Mouse (Mus musculus) heart, embryonic 16.5 days (tissue): ENCODE data around the gene Prkar2b. TPM values are rescaled to one million over a fixed set of nuclear protein-coding genes. Genes with fewer than 3 reads are reported as not detected.
A peak's percentile ranks its signal among the peaks of the same experiment; 100 is the strongest.

ENCODE experiments used
- ATAC-seq: fragments of 200-750 bp; cut with Nextera tagmentation; replicated peaks from 2 replicates; pipeline ENCODE4 v1.8.0; 2017; ENCODE audit warnings: moderate number of reproducible peaks; ENCODE audit not compliant: insufficient read depth, low FRiP score; ENCODE audit errors: extremely low read depth
- H3K27ac ChIP-seq: fragments of 300-500 bp; sonication (generic); 2 replicates; pipeline ENCODE4 v1.5.1; 2014; ENCODE audit warnings: mild to moderate bottlenecking, low read length, control low read depth, moderate library complexity
- H3K27me3 ChIP-seq: fragments of 300-500 bp; sonication (generic); 2 replicates; pipeline ENCODE4 v1.6.1; 2014; ENCODE audit warnings: low read length, mixed read lengths; ENCODE audit not compliant: control insufficient read depth, insufficient read depth
- H3K36me3 ChIP-seq: fragments of 300-500 bp; sonication (generic); 2 replicates; pipeline ENCODE4 v1.6.1; 2014; ENCODE audit not compliant: control insufficient read depth, insufficient read depth
- H3K4me1 ChIP-seq: fragments of 300-500 bp; sonication (generic); 2 replicates; pipeline ENCODE4 v1.6.1; 2014; ENCODE audit warnings: low read length, mixed read lengths; ENCODE audit not compliant: control insufficient read depth, insufficient read depth
- H3K4me2 ChIP-seq: fragments of 300-500 bp; sonication (generic); 2 replicates; pipeline ENCODE4 v1.6.1; 2014; ENCODE audit warnings: low read depth, mild to moderate bottlenecking, control low read depth, low read length
- H3K4me3 ChIP-seq: fragments of 300-500 bp; sonication (generic); 2 replicates; pipeline ENCODE4 v1.5.1; 2014; ENCODE audit warnings: mild to moderate bottlenecking, control low read depth, low read length
- H3K9ac ChIP-seq: fragments of 300-500 bp; sonication (generic); 2 replicates; pipeline ENCODE4 v1.6.1; 2014; ENCODE audit warnings: low read length, control low read depth
- H3K9me3 ChIP-seq: fragments of 300-500 bp; sonication (generic); replicated peaks from 2 replicates; pipeline ENCODE4 v1.6.1; 2016; ENCODE audit warnings: low read length; ENCODE audit not compliant: control insufficient read depth
- WGBS: fragments of 180-500 bp; shearing (Covaris S2); extraction: QIAGEN DNeasy Blood & Tissue Kit; methylation state at CpG from one replicate; pipeline ENCODE4 v1.1.7; 2014; 5-methylcytosine and 5-hydroxymethylcytosine counted together
- polyA plus RNA-seq: library from polyadenylated mRNA; unstranded; fragments of >200 nt; fragmentation: Nextera tagmentation; extraction: Ambion mirVana; gene quantifications from 2 replicates; pipeline ENCODE4 v1.2.1, GENCODE M21; 2015

The Prkar2b gene
- polyA plus RNA-seq, 1 experiment from 2014 or later = 9.4 TPM

- Histone ChIP-seq H3K9me3 (no peaks in the 10 kb centered on the region), H3K27me3 (no peaks in the 10 kb centered on the region), H3K4me1 (no peaks in the 10 kb centered on the region), H3K27ac (no peak overlapping the region), H3K36me3 (no peaks in the 10 kb centered on the region), H3K9ac (no peak overlapping the region), H3K4me3 (no peak overlapping the region), H3K4me2 (no peak overlapping the region)
- ATAC-seq = no peak
- WGBS = 66% methylated on average over 10 of the region's 10 CpGs
Observed at GRCm38 (mm10) chr12:32075831-32076715, 15.0 kb upstream of the Prkar2b start.

GRCm38 (mm10) chr12:32074271-32074670, 13.2 kb upstream of the Prkar2b start:
- Histone ChIP-seq H3K4me3 (no peak overlapping the region), H3K27me3 (no peaks in the 10 kb centered on the region), H3K27ac (no peak overlapping the region), H3K9ac (no peak overlapping the region), H3K9me3 (no peaks in the 10 kb centered on the region), H3K4me2 (no peak overlapping the region), H3K4me1 (no peaks in the 10 kb centered on the region), H3K36me3 (no peaks in the 10 kb centered on the region)
- 85% methylated on average over 6 of the region's 6 CpGs for WGBS
- ATAC-seq = no peak

GRCm38 (mm10) chr12:32066004-32066403, 4.9 kb upstream of the Prkar2b start:
- Histone ChIP-seq H3K27ac (no peak overlapping the region), H3K9me3 (no peaks in the 10 kb centered on the region), H3K4me2 (no peak overlapping the region), H3K36me3 (no peaks in the 10 kb centered on the region), H3K4me3 (no peak overlapping the region), H3K4me1 (peaks cover 3% of the 10 kb centered on the region; the same call in 1 of the 2 replicates), H3K9ac (no peak overlapping the region), H3K27me3 (no peaks in the 10 kb centered on the region)
- 37% methylated on average over 5 of the region's 5 CpGs for WGBS
- no peak for ATAC-seq

- H3K4me3 ChIP-seq = peak overlapping the region; percentile 78
- no peaks in the 10 kb centered on the region for H3K36me3 ChIP-seq
- H3K4me2 ChIP-seq = peak overlapping the region; percentile 94
- no peaks in the 10 kb centered on the region for H3K27me3 ChIP-seq
- WGBS = under 1% methylated on average over 64 of the region's 66 CpGs
- peak overlapping the region; percentile 79 for H3K9ac ChIP-seq
- H3K9me3 ChIP-seq = no peaks in the 10 kb centered on the region
- ATAC-seq = peak; percentile 70
- H3K4me1 ChIP-seq = peaks cover 5% of the 10 kb centered on the region; the same call in 1 of the 2 replicates
- H3K27ac ChIP-seq = peak overlapping the region; percentile 79
Observed at GRCm38 (mm10) chr12:32060247-32061089, 628 bp downstream of the Prkar2b start.

GRCm38 (mm10) chr12:32059707-32060106, 1.4 kb downstream of the Prkar2b start:
- H3K4me1 ChIP-seq = peaks cover 5% of the 10 kb centered on the region; the same call in 1 of the 2 replicates
- H3K27me3 ChIP-seq = no peaks in the 10 kb centered on the region
- no peak overlapping the region for H3K9ac ChIP-seq
- 56% methylated on average over 6 of the region's 6 CpGs for WGBS
- no peaks in the 10 kb centered on the region for H3K9me3 ChIP-seq
- H3K36me3 ChIP-seq = no peaks in the 10 kb centered on the region
- H3K4me3 ChIP-seq = no peak overlapping the region
- H3K4me2 ChIP-seq = peak overlapping the region; percentile 94; the same call in 1 of the 2 replicates
- ATAC-seq = no peak
- no peak overlapping the region for H3K27ac ChIP-seq

- no peak overlapping the region for H3K4me2 ChIP-seq
- 89% methylated on average over 2 of the region's 2 CpGs for WGBS
- no peak overlapping the region for H3K4me3 ChIP-seq
- H3K36me3 ChIP-seq = no peaks in the 10 kb centered on the region
- H3K9me3 ChIP-seq = no peaks in the 10 kb centered on the region
- H3K9ac ChIP-seq = no peak overlapping the region
- H3K27me3 ChIP-seq = no peaks in the 10 kb centered on the region
- no peak overlapping the region for H3K27ac ChIP-seq
- H3K4me1 ChIP-seq = peaks cover 8% of the 10 kb centered on the region; the same call in 1 of the 2 replicates
- no peak for ATAC-seq
Observed at GRCm38 (mm10) chr12:32059135-32059534, 2.0 kb downstream of the Prkar2b start.

GRCm38 (mm10) chr12:32057461-32058199, 3.5 kb downstream of the Prkar2b start:
- Histone ChIP-seq H3K27ac (no peak overlapping the region), H3K9me3 (no peaks in the 10 kb centered on the region), H3K9ac (no peak overlapping the region), H3K4me2 (no peak overlapping the region), H3K36me3 (no peaks in the 10 kb centered on the region), H3K4me3 (no peak overlapping the region), H3K27me3 (no peaks in the 10 kb centered on the region), H3K4me1 (peaks cover 8% of the 10 kb centered on the region; the same call in 1 of the 2 replicates)
- no peak for ATAC-seq
- 85% methylated on average over 12 of the region's 12 CpGs for WGBS

- no peak for ATAC-seq
- Histone ChIP-seq H3K9ac (no peak overlapping the region), H3K9me3 (no peaks in the 10 kb centered on the region), H3K4me3 (no peak overlapping the region), H3K36me3 (no peaks in the 10 kb centered on the region), H3K4me2 (no peak overlapping the region), H3K27me3 (no peaks in the 10 kb centered on the region), H3K4me1 (peaks cover 5% of the 10 kb centered on the region; the same call in 1 of the 2 replicates), H3K27ac (no peak overlapping the region)
- whole genome bisulfite sequencing = 92% methylated on average over 3 of the region's 3 CpGs
Observed at GRCm38 (mm10) chr12:32055797-32056196, 5.3 kb downstream of the Prkar2b start.
